Mouse (Mus musculus): ENCODE results near the gene Eif1b. TPM values are rescaled to one million over a fixed set of nuclear protein-coding genes. Genes with fewer than 3 reads are reported as not detected.
A peak's percentile ranks its signal among the peaks of the same experiment; 100 is the strongest.

The Eif1b gene
- polyA plus RNA-seq, 1 experiment: 105 TPM

DNA sequence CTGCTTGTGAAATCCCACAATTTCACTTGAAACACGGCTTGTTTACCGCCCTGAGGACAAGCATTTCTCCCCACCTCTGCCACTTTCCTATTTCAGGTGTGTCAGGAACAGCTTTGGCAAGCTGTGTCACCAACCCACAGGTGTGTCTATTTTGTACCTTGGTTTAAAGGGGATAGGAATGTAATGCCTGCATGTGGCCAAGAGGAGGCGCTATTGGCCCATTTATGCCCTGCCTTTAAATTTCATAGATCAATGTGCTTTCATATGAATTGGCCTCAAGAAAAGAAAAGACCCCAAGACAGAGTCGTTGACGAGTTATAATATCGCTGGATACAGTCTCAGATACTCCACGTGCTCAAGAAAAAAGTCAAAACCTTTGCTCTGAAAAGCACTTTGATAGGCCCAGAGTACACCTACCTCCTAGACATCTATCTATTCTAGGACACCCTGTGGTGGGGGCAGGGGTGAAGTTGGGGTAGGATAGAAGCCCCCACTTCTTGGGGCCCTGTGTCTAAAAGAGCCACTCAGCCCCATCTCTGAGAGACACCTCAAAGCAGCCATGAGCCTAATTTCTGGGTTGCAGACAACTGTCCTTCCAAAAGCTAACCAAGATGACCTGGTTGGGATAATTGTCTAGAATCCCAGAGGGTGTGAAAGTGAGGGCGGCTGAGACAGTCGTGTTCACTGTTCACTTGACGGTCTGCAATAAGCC lies 9.3 kb downstream of the Eif1b start:
- H3K4me1 ChIP-seq (ENCODE audit: control insufficient read depth, insufficient read depth, low read length): no peaks in the 10 kb centered on the region; the same call in 1 of the 2 replicates
- no peaks in the 10 kb centered on the region for H3K27me3 ChIP-seq (ENCODE audit: control insufficient read depth, insufficient read depth, low read length)
- TF ChIP-seq POLR2A (IDR thresholded peaks at IDR 0.05; ENCODE audit: control insufficient read depth, low read depth, low read length) (no peak), CTCF (IDR thresholded peaks at IDR 0.05; ENCODE audit: control insufficient read depth, insufficient read depth, insufficient replicate concordance, low read depth, low read length) (no peak; the same call in 1 of the 2 replicates)
- H3K36me3 ChIP-seq (ENCODE audit: control insufficient read depth, insufficient read depth, low read length): no peaks in the 10 kb centered on the region
- H3K4me3 ChIP-seq (ENCODE audit: control insufficient read depth, low read depth, low read length): no peak overlapping the region
- H3K27ac ChIP-seq (ENCODE audit: control insufficient read depth, insufficient read depth, low read depth, low read length): no peak overlapping the region

DNA sequence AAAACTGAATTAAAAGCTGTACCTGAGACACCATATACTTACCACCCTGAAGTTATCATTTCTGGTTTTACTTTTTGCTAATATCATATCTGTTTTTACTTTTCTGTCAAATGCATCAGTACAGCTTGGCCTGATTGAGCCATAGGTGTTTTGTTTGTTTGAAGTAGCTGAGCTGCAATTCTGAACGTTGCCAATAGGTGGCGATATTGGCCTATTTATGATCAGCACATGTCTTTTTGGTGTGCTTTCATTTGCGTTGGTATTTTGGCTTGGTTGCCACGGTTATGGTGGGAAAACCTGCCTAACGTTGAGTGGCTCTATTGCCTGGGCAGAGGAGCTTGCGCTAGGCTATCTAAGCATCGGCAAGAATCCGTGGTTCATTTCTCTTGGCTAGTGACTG lies 10.0 kb downstream of the Eif1b start:
- no peaks in the 10 kb centered on the region; the same call in 1 of the 2 replicates for H3K4me1 ChIP-seq (ENCODE audit: control insufficient read depth, insufficient read depth, low read length)
- no peak overlapping the region for H3K4me3 ChIP-seq (ENCODE audit: control insufficient read depth, low read depth, low read length)
- no peak for TF ChIP-seq POLR2A (IDR thresholded peaks at IDR 0.05; ENCODE audit: control insufficient read depth, low read depth, low read length)
- TF ChIP-seq CTCF (IDR thresholded peaks at IDR 0.05; ENCODE audit: control insufficient read depth, insufficient read depth, insufficient replicate concordance, low read depth, low read length): peak; percentile 42; the same call in 1 of the 2 replicates
- no peaks in the 10 kb centered on the region for H3K36me3 ChIP-seq (ENCODE audit: control insufficient read depth, insufficient read depth, low read length)
- no peaks in the 10 kb centered on the region for H3K27me3 ChIP-seq (ENCODE audit: control insufficient read depth, insufficient read depth, low read length)
- H3K27ac ChIP-seq (ENCODE audit: control insufficient read depth, insufficient read depth, low read depth, low read length): no peak overlapping the region

DNA sequence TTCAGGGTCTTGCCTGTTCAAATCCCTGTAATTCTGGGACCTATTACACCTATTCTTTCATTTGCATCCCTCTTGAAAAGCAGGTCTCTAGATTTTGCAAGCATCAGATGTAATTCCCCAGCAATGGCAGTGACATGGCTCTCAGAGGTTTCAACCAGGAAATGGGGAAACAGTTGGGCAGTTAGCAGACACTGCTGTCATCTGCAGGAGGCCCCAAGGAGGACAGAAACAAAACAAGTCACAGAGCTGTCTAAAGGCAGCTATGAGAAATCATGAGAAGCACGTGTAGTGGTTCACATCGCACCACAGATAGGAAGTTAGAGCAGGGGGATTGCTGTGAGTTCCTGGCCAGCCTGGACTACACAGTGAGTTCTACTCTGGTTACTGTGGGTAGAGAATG lies 12.4 kb downstream of the Eif1b start:
- Histone ChIP-seq H3K27ac (ENCODE audit: control insufficient read depth, insufficient read depth, low read depth, low read length) (no peak overlapping the region), H3K36me3 (ENCODE audit: control insufficient read depth, insufficient read depth, low read length) (no peaks in the 10 kb centered on the region), H3K27me3 (ENCODE audit: control insufficient read depth, insufficient read depth, low read length) (no peaks in the 10 kb centered on the region), H3K4me1 (ENCODE audit: control insufficient read depth, insufficient read depth, low read length) (no peaks in the 10 kb centered on the region; the same call in 1 of the 2 replicates), H3K4me3 (ENCODE audit: control insufficient read depth, low read depth, low read length) (no peak overlapping the region)
- TF ChIP-seq CTCF (IDR thresholded peaks at IDR 0.05; ENCODE audit: control insufficient read depth, insufficient read depth, insufficient replicate concordance, low read depth, low read length): no peak
- TF ChIP-seq POLR2A (IDR thresholded peaks at IDR 0.05; ENCODE audit: control insufficient read depth, low read depth, low read length): no peak

DNA sequence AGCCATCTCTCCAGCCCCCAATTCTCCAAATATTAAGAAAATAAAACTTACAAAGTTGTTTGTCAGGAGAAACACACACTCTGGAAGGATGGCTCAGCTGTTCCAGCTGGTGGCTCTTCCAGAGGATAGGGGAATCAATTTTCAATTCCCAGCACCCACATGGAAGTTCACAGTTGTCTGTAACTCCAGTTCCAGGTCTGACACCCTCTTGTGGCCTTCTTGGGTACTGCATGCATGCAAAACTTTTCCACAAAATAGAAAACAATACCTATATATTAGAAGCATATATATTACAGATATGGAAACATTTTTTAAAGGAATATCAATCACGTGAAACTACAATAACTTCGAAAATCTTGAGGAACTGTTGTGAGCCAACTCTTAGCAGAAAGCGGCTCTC lies 19.7 kb downstream of the Eif1b start:
- H3K27me3 ChIP-seq (ENCODE audit: control insufficient read depth, insufficient read depth, low read length): no peaks in the 10 kb centered on the region
- no peak overlapping the region for H3K4me3 ChIP-seq (ENCODE audit: control insufficient read depth, low read depth, low read length)
- H3K27ac ChIP-seq (ENCODE audit: control insufficient read depth, insufficient read depth, low read depth, low read length): no peak overlapping the region
- TF ChIP-seq POLR2A (IDR thresholded peaks at IDR 0.05; ENCODE audit: control insufficient read depth, low read depth, low read length) (no peak), CTCF (IDR thresholded peaks at IDR 0.05; ENCODE audit: control insufficient read depth, insufficient read depth, insufficient replicate concordance, low read depth, low read length) (no peak)
- no peaks in the 10 kb centered on the region for H3K4me1 ChIP-seq (ENCODE audit: control insufficient read depth, insufficient read depth, low read length)
- no peaks in the 10 kb centered on the region for H3K36me3 ChIP-seq (ENCODE audit: control insufficient read depth, insufficient read depth, low read length)

DNA sequence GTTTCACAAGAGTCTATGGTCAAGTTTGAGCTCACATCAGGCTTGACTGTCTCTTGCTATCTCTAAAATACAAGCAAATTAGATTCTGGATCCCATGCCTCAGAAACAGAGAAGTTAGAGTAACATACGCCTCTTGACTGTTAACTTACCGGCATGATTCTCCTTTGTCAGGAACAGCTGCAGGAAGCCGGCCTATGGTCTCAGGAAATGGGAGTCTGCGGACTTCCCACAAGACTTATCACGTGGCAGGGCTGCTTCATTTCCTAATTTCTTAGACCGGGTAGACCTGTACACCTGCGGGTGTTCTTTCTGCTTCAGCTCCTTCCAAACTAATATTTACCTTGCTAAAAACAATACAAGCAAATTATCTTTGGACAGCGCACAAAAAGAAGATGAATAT lies 24.7 kb downstream of the Eif1b start:
- Histone ChIP-seq H3K36me3 (ENCODE audit: control insufficient read depth, insufficient read depth, low read length) (no peaks in the 10 kb centered on the region), H3K4me3 (ENCODE audit: control insufficient read depth, low read depth, low read length) (no peak overlapping the region), H3K27ac (ENCODE audit: control insufficient read depth, insufficient read depth, low read depth, low read length) (no peak overlapping the region), H3K4me1 (ENCODE audit: control insufficient read depth, insufficient read depth, low read length) (peaks cover 6% of the 10 kb centered on the region), H3K27me3 (ENCODE audit: control insufficient read depth, insufficient read depth, low read length) (no peaks in the 10 kb centered on the region)
- no peak for TF ChIP-seq POLR2A (IDR thresholded peaks at IDR 0.05; ENCODE audit: control insufficient read depth, low read depth, low read length)
- no peak for TF ChIP-seq CTCF (IDR thresholded peaks at IDR 0.05; ENCODE audit: control insufficient read depth, insufficient read depth, insufficient replicate concordance, low read depth, low read length)

DNA sequence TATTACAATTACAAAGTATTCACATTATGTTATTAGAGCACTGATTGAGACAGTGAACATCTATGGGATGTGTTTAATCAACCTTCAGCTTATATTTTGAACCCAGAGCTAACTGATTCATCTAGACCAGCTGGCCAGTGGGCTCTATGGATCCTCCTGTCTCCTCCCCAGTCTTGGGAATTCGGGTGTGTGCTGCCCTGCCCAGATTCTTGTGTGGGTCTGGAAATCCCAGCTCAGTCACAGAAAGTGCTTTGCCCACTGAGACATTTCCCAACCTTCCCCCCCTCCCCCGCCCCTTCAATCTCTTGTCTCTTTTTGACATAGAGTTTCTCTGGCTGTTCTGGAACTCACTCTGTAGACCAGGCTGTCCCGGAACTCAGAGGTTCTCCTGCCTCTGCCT lies 26.9 kb downstream of the Eif1b start:
- Histone ChIP-seq H3K27ac (ENCODE audit: control insufficient read depth, insufficient read depth, low read depth, low read length) (no peak overlapping the region), H3K4me1 (ENCODE audit: control insufficient read depth, insufficient read depth, low read length) (peaks cover 6% of the 10 kb centered on the region), H3K36me3 (ENCODE audit: control insufficient read depth, insufficient read depth, low read length) (no peaks in the 10 kb centered on the region), H3K4me3 (ENCODE audit: control insufficient read depth, low read depth, low read length) (no peak overlapping the region), H3K27me3 (ENCODE audit: control insufficient read depth, insufficient read depth, low read length) (no peaks in the 10 kb centered on the region)
- TF ChIP-seq POLR2A (IDR thresholded peaks at IDR 0.05; ENCODE audit: control insufficient read depth, low read depth, low read length): no peak
- TF ChIP-seq CTCF (IDR thresholded peaks at IDR 0.05; ENCODE audit: control insufficient read depth, insufficient read depth, insufficient replicate concordance, low read depth, low read length): no peak

DNA sequence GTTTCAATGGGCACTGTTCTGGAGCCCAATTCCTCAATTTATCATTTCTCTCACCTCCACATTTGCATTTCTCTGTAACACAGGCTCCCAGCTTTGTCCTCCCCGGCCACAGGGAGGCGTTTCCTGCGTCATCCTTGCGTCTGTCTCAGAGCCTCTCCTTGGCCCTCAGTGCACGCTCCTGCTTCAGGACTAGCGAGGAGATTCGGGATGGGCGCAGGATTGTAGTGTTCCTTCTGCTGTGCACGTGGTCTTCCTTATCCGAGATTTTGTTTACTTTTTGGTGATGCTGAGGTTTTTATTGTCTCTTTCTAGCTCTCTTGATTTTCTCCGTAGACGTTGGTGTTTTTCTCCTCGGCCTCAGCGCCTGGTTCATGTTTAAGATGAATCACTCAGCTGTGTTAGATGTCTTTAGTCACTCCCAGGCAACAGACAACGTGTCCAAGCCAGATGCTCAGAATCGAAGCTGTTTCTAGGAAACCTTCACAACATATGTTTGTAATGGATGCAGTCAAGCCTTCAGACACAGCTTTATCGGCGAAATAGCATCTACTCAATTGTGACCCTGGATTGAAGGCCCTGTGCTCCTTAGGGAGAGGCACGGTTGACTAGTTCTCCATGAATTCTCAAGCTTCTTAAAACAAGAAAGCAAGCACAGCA lies 27.6 kb downstream of the Eif1b start:
- Histone ChIP-seq H3K4me1 (ENCODE audit: control insufficient read depth, insufficient read depth, low read length) (peaks cover 6% of the 10 kb centered on the region), H3K36me3 (ENCODE audit: control insufficient read depth, insufficient read depth, low read length) (no peaks in the 10 kb centered on the region), H3K27ac (ENCODE audit: control insufficient read depth, insufficient read depth, low read depth, low read length) (no peak overlapping the region), H3K4me3 (ENCODE audit: control insufficient read depth, low read depth, low read length) (peak overlapping the region; percentile 17; the same call in 1 of the 2 replicates), H3K27me3 (ENCODE audit: control insufficient read depth, insufficient read depth, low read length) (no peaks in the 10 kb centered on the region)
- no peak for TF ChIP-seq CTCF (IDR thresholded peaks at IDR 0.05; ENCODE audit: control insufficient read depth, insufficient read depth, insufficient replicate concordance, low read depth, low read length)
- TF ChIP-seq POLR2A (IDR thresholded peaks at IDR 0.05; ENCODE audit: control insufficient read depth, low read depth, low read length): no peak

Data from testis, adult 2 months (tissue).